Mouse (Mus musculus): ENCODE data around the gene Btf3. TPM values are rescaled to one million over a fixed set of nuclear protein-coding genes. Genes with fewer than 3 reads are reported as not detected.

Gene Btf3
- polyA plus RNA-seq, 1 experiment from 2014 or later, result 306 TPM

DNA sequence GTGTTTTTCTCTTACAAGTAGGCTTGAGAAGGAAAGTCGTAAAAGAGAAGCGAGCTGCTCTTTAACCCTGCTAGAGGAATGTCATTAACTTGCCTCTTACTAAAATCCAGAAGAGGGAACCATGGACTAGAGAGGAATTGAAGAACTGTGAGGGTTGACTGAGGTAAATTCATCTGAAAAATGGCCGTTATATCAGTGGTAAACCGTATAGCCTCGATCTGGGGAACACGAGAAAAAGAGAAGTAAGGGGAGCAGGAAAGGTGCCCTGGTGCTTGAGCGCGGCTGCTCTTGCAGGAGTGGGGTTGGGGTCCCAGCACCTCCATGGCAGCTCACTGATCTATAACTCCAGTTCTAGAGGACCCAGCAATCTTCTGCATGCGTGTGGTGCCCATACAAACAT is 42.8 kb downstream of the Btf3 start:
- no peak overlapping the region for H3K4me2 ChIP-seq (ENCODE audit: low read depth, low read length)
- H3K27ac ChIP-seq (ENCODE audit: low read depth), result no peak overlapping the region
- ATAC-seq (no peak), DNase-seq (no peak)
- no peaks in the 10 kb centered on the region for H3K27me3 ChIP-seq (ENCODE audit: insufficient read depth, low read length)
- WGBS (ENCODE audit: insufficient replicate concordance), result 87% methylated on average over 9 of the region's 9 CpGs
- TF ChIP-seq CTCF (IDR thresholded peaks at IDR 0.05; ENCODE audit: low read depth), result no peak
- TF ChIP-seq EP300 (IDR thresholded peaks at IDR 0.05; ENCODE audit: low read depth), result no peak
- H3K4me1 ChIP-seq (ENCODE audit: insufficient read depth), result no peaks in the 10 kb centered on the region
- H3K9me3 ChIP-seq (ENCODE audit: low read length), result no peaks in the 10 kb centered on the region
- H3K9ac ChIP-seq (replicated peaks), result no peak overlapping the region
- H3K4me3 ChIP-seq (ENCODE audit: low read depth, low read length), result no peak overlapping the region
- H3K36me3 ChIP-seq (replicated peaks; ENCODE audit: insufficient read depth, low read length), result peaks cover 48% of the 10 kb centered on the region

DNA sequence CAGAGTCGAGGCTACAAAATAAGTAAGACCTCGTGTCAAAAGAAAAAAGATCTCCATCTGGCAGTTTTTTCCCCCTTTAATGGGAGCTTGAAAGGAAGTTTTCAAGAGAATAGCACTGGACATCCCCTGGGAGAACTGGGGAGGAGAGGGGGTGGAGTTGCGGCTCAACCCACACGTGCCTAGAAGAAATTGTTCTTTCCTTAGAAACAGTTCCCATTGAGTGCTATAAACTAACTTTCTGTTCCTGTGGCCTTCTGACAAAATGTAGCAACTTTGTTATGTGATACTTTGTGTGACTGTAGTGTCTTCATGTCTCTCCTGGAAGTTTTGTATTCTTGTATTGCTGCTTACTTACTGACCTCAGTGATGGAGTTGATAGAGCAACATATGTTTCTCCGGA is 52.7 kb downstream of the Btf3 start:
- Histone ChIP-seq H3K27me3 (ENCODE audit: insufficient read depth, low read length) (no peaks in the 10 kb centered on the region), H3K9ac (replicated peaks) (peak overlapping the region; percentile 91), H3K9me3 (ENCODE audit: low read length) (no peaks in the 10 kb centered on the region), H3K4me1 (ENCODE audit: insufficient read depth) (peaks cover 17% of the 10 kb centered on the region), H3K4me3 (ENCODE audit: low read depth, low read length) (peak overlapping the region; percentile 74), H3K27ac (ENCODE audit: low read depth) (no peak overlapping the region), H3K4me2 (ENCODE audit: low read depth, low read length) (peak overlapping the region; percentile 91), H3K36me3 (replicated peaks; ENCODE audit: insufficient read depth, low read length) (peaks cover 19% of the 10 kb centered on the region)
- TF ChIP-seq EP300 (IDR thresholded peaks at IDR 0.05; ENCODE audit: low read depth), result no peak
- no peak for TF ChIP-seq CTCF (IDR thresholded peaks at IDR 0.05; ENCODE audit: low read depth)
- DNase-seq (no peak), ATAC-seq (no peak)
- 22% methylated on average over 5 of the region's 5 CpGs for WGBS (ENCODE audit: insufficient replicate concordance)

DNA sequence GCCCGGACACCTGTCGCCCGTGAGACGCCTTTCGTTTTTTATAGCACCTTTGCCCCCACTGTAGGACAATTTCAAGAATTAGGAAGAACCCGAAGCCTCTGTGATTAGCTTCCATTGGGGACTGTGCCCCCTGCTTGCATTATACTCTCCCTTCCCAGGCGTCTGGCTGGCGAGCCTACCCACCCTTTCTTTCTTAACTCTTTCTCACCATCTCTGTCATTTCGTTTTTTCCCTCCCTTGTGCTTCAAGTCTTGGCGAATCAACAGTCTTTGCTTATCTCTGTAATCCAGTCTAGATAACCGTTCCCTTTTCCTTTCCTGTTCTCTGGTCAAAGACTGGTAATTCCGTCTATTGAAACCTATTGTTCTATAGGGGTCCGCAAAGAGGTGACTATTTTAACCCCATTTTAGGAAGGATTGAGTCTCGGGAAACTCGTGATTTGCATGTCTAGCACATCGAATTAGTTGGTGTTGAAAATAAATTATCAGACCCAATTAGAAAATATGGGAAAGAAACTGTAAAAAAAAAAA is 53.3 kb downstream of the Btf3 start:
- TF ChIP-seq EP300 (IDR thresholded peaks at IDR 0.05; ENCODE audit: low read depth), result no peak
- no peak for TF ChIP-seq CTCF (IDR thresholded peaks at IDR 0.05; ENCODE audit: low read depth)
- WGBS (ENCODE audit: insufficient replicate concordance), result 1% methylated on average over 16 of the region's 16 CpGs
- H3K27ac ChIP-seq (ENCODE audit: low read depth), result peak overlapping the region; percentile 96
- ATAC-seq (no peak), DNase-seq (no peak)
- peak overlapping the region; percentile 91 for H3K9ac ChIP-seq (replicated peaks)
- peaks cover 17% of the 10 kb centered on the region for H3K4me1 ChIP-seq (ENCODE audit: insufficient read depth)
- H3K9me3 ChIP-seq (ENCODE audit: low read length), result no peaks in the 10 kb centered on the region
- no peaks in the 10 kb centered on the region for H3K27me3 ChIP-seq (ENCODE audit: insufficient read depth, low read length)
- H3K4me2 ChIP-seq (ENCODE audit: low read depth, low read length), result peak overlapping the region; percentile 91
- H3K4me3 ChIP-seq (ENCODE audit: low read depth, low read length), result peak overlapping the region; percentile 74
- peaks cover 22% of the 10 kb centered on the region for H3K36me3 ChIP-seq (replicated peaks; ENCODE audit: insufficient read depth, low read length)

DNA sequence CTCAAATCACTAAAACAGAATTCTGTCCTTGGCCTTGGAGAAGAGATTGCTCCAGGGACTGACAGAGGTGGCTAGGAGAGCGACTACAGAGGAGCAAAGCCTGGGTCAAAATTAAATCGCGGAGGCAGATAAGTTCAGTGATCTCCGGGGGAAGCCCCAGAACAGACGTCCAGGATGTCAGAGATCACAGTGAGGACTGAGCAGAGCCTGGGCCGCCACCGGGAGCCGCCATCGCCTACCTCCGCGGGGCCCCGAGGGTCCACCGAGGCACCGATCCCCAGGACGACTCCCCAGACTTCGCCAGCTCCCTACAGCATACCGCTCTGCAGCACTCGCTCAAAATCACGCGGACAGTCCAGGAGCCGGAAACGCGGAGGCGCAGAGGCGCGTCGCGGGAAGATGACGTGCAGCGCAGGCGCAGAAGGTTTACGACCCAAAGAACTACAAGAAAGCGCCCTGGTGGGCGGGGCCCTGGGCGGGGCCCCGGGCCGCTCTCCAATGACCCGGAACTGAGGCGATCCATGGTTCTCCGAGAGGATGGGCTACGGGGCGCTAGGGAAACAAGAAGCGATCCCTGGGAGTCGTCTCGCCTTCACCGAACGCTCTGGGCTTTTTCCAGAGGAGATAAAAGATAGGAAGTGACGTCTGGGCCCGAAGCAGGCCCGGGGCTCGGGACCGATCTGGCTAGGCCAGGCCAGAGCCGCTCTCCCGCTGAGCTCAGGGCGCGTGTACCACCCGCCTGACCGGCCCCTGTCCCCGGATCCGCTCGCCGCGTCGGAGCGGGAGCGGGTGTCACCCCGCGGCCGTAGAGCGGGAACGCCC is 54.0 kb downstream of the Btf3 start, which contains the start of the genes Utp15 and Ankra2:
Utp15 (minus strand) TSS at position 406 of the 822 bp plus-strand sequence.
Ankra2 (plus strand) TSS at position 439 of the 822 bp plus-strand sequence.
- H3K9me3 ChIP-seq (ENCODE audit: low read length), result no peaks in the 10 kb centered on the region
- H3K4me2 ChIP-seq (ENCODE audit: low read depth, low read length), result peak within 1 kb of the TSS; percentile 91
- peaks cover 17% of the 10 kb centered on the region for H3K4me1 ChIP-seq (ENCODE audit: insufficient read depth)
- H3K27me3 ChIP-seq (ENCODE audit: insufficient read depth, low read length), result no peaks in the 10 kb centered on the region
- peak within 1 kb of the TSS; percentile 74 for H3K4me3 ChIP-seq (ENCODE audit: low read depth, low read length)
- peak within 1 kb of the TSS; percentile 91 for H3K9ac ChIP-seq (replicated peaks)
- H3K36me3 ChIP-seq (replicated peaks; ENCODE audit: insufficient read depth, low read length), result peaks cover 24% of the 10 kb centered on the region
- DNase-seq (peak; percentile 99), ATAC-seq (peak; percentile 99)
- H3K27ac ChIP-seq (ENCODE audit: low read depth), result peak within 1 kb of the TSS; percentile 96
- under 1% methylated on average over 63 of the region's 71 CpGs for whole genome bisulfite sequencing (ENCODE audit: insufficient replicate concordance)
- no peak for TF ChIP-seq CTCF (IDR thresholded peaks at IDR 0.05; ENCODE audit: low read depth)
- peak; percentile 69; the same call in 1 of the 2 replicates for TF ChIP-seq EP300 (IDR thresholded peaks at IDR 0.05; ENCODE audit: low read depth)

Other genes with a start within 250 kb of the Btf3 start
- 0.57 and 0.74 TPM in 2 replicates for gene Arhgef28, start 110.6 kb downstream of the Btf3 start, polyA plus RNA-seq (2015; fragmentation: Nextera tagmentation; extraction: Ambion mirVana)
- 5.7 and 7.5 TPM in 2 replicates for gene Utp15, start 54.0 kb downstream of the Btf3 start, polyA plus RNA-seq (2015; fragmentation: Nextera tagmentation; extraction: Ambion mirVana)
- gene Ankra2, start 53.9 kb downstream of the Btf3 start, polyA plus RNA-seq (2015; fragmentation: Nextera tagmentation; extraction: Ambion mirVana), result 8.5 and 8.6 TPM in 2 replicates
- not detected in 2 replicates for gene Gm21976, start 37.1 kb downstream of the Btf3 start, polyA plus RNA-seq (2015; fragmentation: Nextera tagmentation; extraction: Ambion mirVana)
- not detected in 2 replicates for gene Foxd1, start 37.2 kb upstream of the Btf3 start, polyA plus RNA-seq (2015; fragmentation: Nextera tagmentation; extraction: Ambion mirVana)
- gene Gm10320, start 175.0 kb upstream of the Btf3 start, polyA plus RNA-seq (2015; fragmentation: Nextera tagmentation; extraction: Ambion mirVana), result 0.63 and 0.84 TPM in 2 replicates